Mouse (Mus musculus): ENCODE measurements around the gene Phldb3.

DNA sequence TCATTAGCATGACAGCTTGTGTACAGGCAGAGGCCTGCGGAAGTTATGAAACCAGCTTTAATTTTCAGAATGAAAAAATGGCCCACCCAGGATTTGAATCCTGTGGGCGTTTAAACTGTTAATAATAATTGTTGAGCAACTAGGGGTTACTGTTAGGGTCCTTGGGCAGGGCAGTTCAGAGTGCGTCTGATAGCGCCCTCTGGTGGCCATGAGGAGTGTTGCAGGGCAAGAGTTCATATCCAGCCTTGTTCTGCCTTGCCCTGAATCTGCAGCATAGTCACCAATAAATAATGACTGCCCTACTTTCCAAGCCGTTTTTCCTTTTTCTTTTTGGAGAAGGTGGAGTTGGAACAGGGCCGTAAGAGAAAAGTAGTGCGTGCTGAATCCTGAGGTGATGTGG, 43.1 kb downstream of the Phldb3 start:
- peak; percentile 91 for TF ChIP-seq CTCF (IDR thresholded peaks at IDR 0.05; ENCODE audit: extremely low read depth, insufficient read depth, insufficient read length, insufficient replicate concordance)
- no peak for TF ChIP-seq POLR2A (IDR thresholded peaks at IDR 0.05; ENCODE audit: low read depth, low read length)
